In genomic region chr6:135701361-135701760, GRCm38 (mm10) we compare ENCODE assay signal across 23 mouse cellular contexts.
DNase-seq lines count a peak whose midpoint lies in the region; ATAC-seq and TF ChIP-seq lines count a peak whose summit lies in the region.
"Had no signal": no experiment of that assay in that cellular context is flagged by ENCODE, and none has a peak within 500 bp of the region (broad histone marks: within the 10 kb centered on the region; RNA-seq: fewer than 3 reads in every experiment).

No protein-coding gene starts in this region.

- H3K36me3 ChIP-seq in midbrain, embryonic 16.5 days (ENCODE audit: control insufficient read depth, insufficient read depth, low read length): no peaks in the 10 kb centered on the region
- H3K36me3 ChIP-seq: embryonic facial prominence, embryonic 13.5 days; embryonic facial prominence, embryonic 15.5 days; forebrain, embryonic 10.5 days; forebrain, embryonic 12.5 days had no signal

- no peaks in the 10 kb centered on the region for H3K9me3 ChIP-seq in midbrain, embryonic 16.5 days (replicated peaks; ENCODE audit: control insufficient read depth, low read length, poor library complexity, severe bottlenecking)
- H3K9me3 ChIP-seq: embryonic facial prominence, embryonic 13.5 days; embryonic facial prominence, embryonic 15.5 days; forebrain, embryonic 10.5 days; forebrain, embryonic 12.5 days had no signal

- 70% methylated on average over 3 of the region's 3 CpGs for WGBS in midbrain, embryonic 16.5 days

- H3K27me3 ChIP-seq in midbrain, embryonic 16.5 days (ENCODE audit: control insufficient read depth, insufficient read depth, low read depth, low read length): no peaks in the 10 kb centered on the region
- H3K27me3 ChIP-seq: embryonic facial prominence, embryonic 13.5 days; embryonic facial prominence, embryonic 15.5 days; forebrain, embryonic 12.5 days; Patski had no signal

- no peak overlapping the region for H3K27ac ChIP-seq in midbrain, embryonic 16.5 days (ENCODE audit: low read length)
- H3K27ac ChIP-seq: embryonic facial prominence, embryonic 13.5 days; embryonic facial prominence, embryonic 15.5 days; forebrain, embryonic 10.5 days; forebrain, embryonic 12.5 days had no signal

- no peak for TF ChIP-seq CTCF in brain, embryonic 14.5 days (IDR thresholded peaks at IDR 0.05; ENCODE audit: borderline replicate concordance, extremely low read depth, insufficient read depth, insufficient read length)

- no peak overlapping the region for H3K4me2 ChIP-seq in midbrain, embryonic 16.5 days (ENCODE audit: low read length)
- H3K4me2 ChIP-seq: embryonic facial prominence, embryonic 13.5 days; embryonic facial prominence, embryonic 15.5 days; forebrain, embryonic 12.5 days had no signal

- ATAC-seq in midbrain, embryonic 16.5 days: no peak
- ATAC-seq: activated CD4-positive, CD25-positive, alpha-beta regulatory T cell, adult 4 months; forebrain, embryonic 14.5 days; forebrain, embryonic 16.5 days had no signal

- no peak overlapping the region for H3K9ac ChIP-seq in midbrain, embryonic 16.5 days (ENCODE audit: low read depth, low read length)
- H3K9ac ChIP-seq: embryonic facial prominence, embryonic 13.5 days; embryonic facial prominence, embryonic 15.5 days; forebrain, embryonic 12.5 days had no signal

- no peaks in the 10 kb centered on the region for H3K4me1 ChIP-seq in midbrain, embryonic 16.5 days (ENCODE audit: control insufficient read depth, insufficient read depth, low read length)
- H3K4me1 ChIP-seq: embryonic facial prominence, embryonic 15.5 days; forebrain, embryonic 12.5 days had no signal

- no peak overlapping the region for H3K4me3 ChIP-seq in midbrain, embryonic 16.5 days (ENCODE audit: low read depth, low read length)
- H3K4me3 ChIP-seq: embryonic facial prominence, embryonic 13.5 days; embryonic facial prominence, embryonic 15.5 days; erythroblast, embryonic 14.5 days; forebrain, embryonic 10.5 days; forebrain, embryonic 12.5 days had no signal

- DNase-seq in Muller cell, postnatal 12 days (ENCODE audit: inconsistent ontology term): peak; percentile 57
- DNase-seq in brain, embryonic 14.5 days (ENCODE audit: low read depth): peak; percentile 17
- DNase-seq in retina, postnatal 1 day: peak; percentile 86
- DNase-seq in spleen, postnatal 4 days (ENCODE audit: low spot score in 2 of 2): no peak
- DNase-seq: adrenal gland, adult 8-10 months; adrenal gland, postnatal 14 days; adrenal gland, postnatal 36 days; cerebellum, adult 11 months; cerebellum, adult 18-20 months; cerebellum, adult 8-10 months; cerebellum, adult 9-11 months; cerebellum, postnatal 14 days; cerebellum, postnatal 36 days had no signal

- TF ChIP-seq POLR2A in brain, embryonic 14.5 days (IDR thresholded peaks at IDR 0.05; ENCODE audit: borderline replicate concordance, extremely low read depth, insufficient read depth, insufficient read length, poor library complexity, severe bottlenecking): no peak

Comparison
In these comparisons a context has a peak if more than half of its experiments do, and no peak if none do; other contexts are left out.
1. DNase-seq: peak in Muller cell, postnatal 12 days (single experiment), brain, embryonic 14.5 days (single experiment) and retina, postnatal 1 day (single experiment); none in spleen, postnatal 4 days (0 of 2).